Mouse (Mus musculus) MEL (cell line): Measurements from ENCODE around the gene Fam32a. TPM values are rescaled to one million over a fixed set of nuclear protein-coding genes. Genes with fewer than 3 reads are reported as not detected.

ENCODE experiments used
- DNase-seq: peaks from one replicate; pipeline ENCODE4 v3.0.0; 2011; ENCODE audit warnings: low read depth, low spot score
- H3K27ac ChIP-seq: 2 replicates; pipeline ENCODE4 v1.5.1; 2012; ENCODE audit warnings: low read depth, mild to moderate bottlenecking, control low read depth, low read length, moderate library complexity; ENCODE audit not compliant: control insufficient read depth
- H3K27me3 ChIP-seq, 2 experiments: fragments of 150-350 bp in 1 of 2; sonication (generic) in 1 of 2; 2 replicates each; pipeline ENCODE4 v1.6.1; 2012; ENCODE audit warnings: low read length in 2 of 2, mild to moderate bottlenecking in 2 of 2, improper control_type of control experiment in 1 of 2, moderate library complexity in 1 of 2; ENCODE audit not compliant: insufficient read depth in 2 of 2, control insufficient read depth in 1 of 2
- H3K36me3 ChIP-seq, 2 experiments: 2 replicates each; pipeline ENCODE4 v1.6.1; 2012 to 2014; ENCODE audit warnings: low read length in 2 of 2, improper control_type of control experiment in 1 of 2, inconsistent platforms in 1 of 2, mild to moderate bottlenecking in 1 of 2; ENCODE audit not compliant: insufficient read depth in 2 of 2, control insufficient read depth in 1 of 2
- H3K4me1 ChIP-seq, 2 experiments: fragments of 150-350 bp in 1 of 2; sonication (generic) in 1 of 2; 2 replicates each; pipeline ENCODE4 v1.6.1; 2012; ENCODE audit warnings: low read length in 2 of 2, improper control_type of control experiment in 1 of 2, mild to moderate bottlenecking in 1 of 2; ENCODE audit not compliant: insufficient read depth in 2 of 2, control insufficient read depth in 1 of 2
- H3K4me3 ChIP-seq, 2 experiments: fragments of 150-350 bp in 1 of 2; sonication (generic) in 1 of 2; 2 replicates each; pipeline ENCODE4 v1.5.1; 2012; ENCODE audit warnings: low read depth in 2 of 2, low read length in 2 of 2, mild to moderate bottlenecking in 2 of 2, moderate library complexity in 2 of 2, control low read depth in 1 of 2, improper control_type of control experiment in 1 of 2; ENCODE audit not compliant: control insufficient read depth in 1 of 2, insufficient read depth in 1 of 2
- H3K79me2 ChIP-seq: 2 replicates; pipeline ENCODE4 v1.6.1; 2012; ENCODE audit warnings: mild to moderate bottlenecking, low read length, moderate library complexity; ENCODE audit not compliant: control insufficient read depth, poor library complexity, insufficient read depth
- H3K9ac ChIP-seq: 2 replicates; pipeline ENCODE4 v1.6.1; 2012; ENCODE audit warnings: low read depth, mild to moderate bottlenecking, control low read depth, low read length, moderate library complexity; ENCODE audit not compliant: control insufficient read depth, poor library complexity, severe bottlenecking
- H3K9me3 ChIP-seq: fragments of 150-350 bp; sonication (generic); replicated peaks from 2 replicates; pipeline ENCODE4 v1.6.1; 2012; ENCODE audit warnings: mild to moderate bottlenecking, low read length, improper control_type of control experiment, moderate library complexity; ENCODE audit not compliant: insufficient read depth
- CTCF ChIP-seq, 3 experiments: IDR thresholded peaks in 2 of 3; conservative IDR thresholded peaks in 1 of 3; 2 replicates each; pipeline ENCODE4 v1.5.1; 2011 to 2012; ENCODE audit warnings: low read length in 3 of 3, low read depth in 2 of 3, mild to moderate bottlenecking in 2 of 3, improper control_type of control experiment in 1 of 3, inconsistent platforms in 1 of 3, mixed read lengths in 1 of 3, moderate library complexity in 1 of 3; ENCODE audit not compliant: control insufficient read depth in 1 of 3, insufficient read depth in 1 of 3, poor library complexity in 1 of 3, severe bottlenecking in 1 of 3
- ELF1 ChIP-seq: IDR thresholded peaks from 2 replicates; pipeline ENCODE4 v1.6.1; 2014; ENCODE audit warnings: low read depth, mild to moderate bottlenecking, inconsistent platforms, low read length, improper control_type of control experiment, moderate library complexity
- EP300 ChIP-seq, 2 experiments: IDR thresholded peaks; 2 replicates each; pipeline ENCODE4 v1.6.1; 2011; ENCODE audit warnings: improper control_type of control experiment in 2 of 2, low read length in 2 of 2, low read depth in 1 of 2, mild to moderate bottlenecking in 1 of 2
- ETS1 ChIP-seq: IDR thresholded peaks from 2 replicates; pipeline ENCODE4 v1.6.1; 2012; ENCODE audit warnings: low read depth, mild to moderate bottlenecking, inconsistent platforms, low read length, improper control_type of control experiment, moderate library complexity
- HCFC1 ChIP-seq: IDR thresholded peaks from 2 replicates; pipeline ENCODE4 v1.6.1; 2012; ENCODE audit warnings: low read depth, mild to moderate bottlenecking, inconsistent platforms, low read length, improper control_type of control experiment, moderate library complexity
- MAZ ChIP-seq: IDR thresholded peaks from 2 replicates; pipeline ENCODE4 v1.6.1; 2012; ENCODE audit warnings: low read depth, mild to moderate bottlenecking, inconsistent platforms, low read length, improper control_type of control experiment
- MYC ChIP-seq: IDR thresholded peaks from 2 replicates; pipeline ENCODE4 v1.6.1; 2011; ENCODE audit warnings: low read depth, mild to moderate bottlenecking, low read length, improper control_type of control experiment, moderate library complexity
- POLR2AphosphoS5 ChIP-seq: IDR thresholded peaks from 2 replicates; pipeline ENCODE4 v1.6.1; 2012; ENCODE audit warnings: low read depth, borderline replicate concordance, mild to moderate bottlenecking, inconsistent platforms, low read length, moderate library complexity, mixed read lengths
- RAD21 ChIP-seq: IDR thresholded peaks from 2 replicates; pipeline ENCODE4 v1.6.1; 2011; ENCODE audit warnings: mild to moderate bottlenecking, low read depth, low read length, improper control_type of control experiment
- RCOR1 ChIP-seq: IDR thresholded peaks from 2 replicates; pipeline ENCODE4 v1.6.1; 2012; ENCODE audit warnings: low read depth, mild to moderate bottlenecking, inconsistent platforms, low read length, improper control_type of control experiment
- SMC3 ChIP-seq: IDR thresholded peaks from 2 replicates; pipeline ENCODE4 v1.6.1; 2011; ENCODE audit warnings: low read depth, low read length, improper control_type of control experiment
- ZC3H11A ChIP-seq: IDR thresholded peaks from 2 replicates; pipeline ENCODE4 v1.6.1; 2012; ENCODE audit warnings: low read depth, mild to moderate bottlenecking, inconsistent platforms, low read length, improper control_type of control experiment
- ZKSCAN1 ChIP-seq: IDR thresholded peaks from 2 replicates; pipeline ENCODE4 v1.6.1; 2012; ENCODE audit warnings: low read depth, mild to moderate bottlenecking, inconsistent platforms, low read length, improper control_type of control experiment, moderate library complexity
- ZNF384 ChIP-seq: IDR thresholded peaks from 2 replicates; pipeline ENCODE4 v1.6.1; 2012; ENCODE audit warnings: low read depth, mild to moderate bottlenecking, inconsistent platforms, low read length, improper control_type of control experiment
- polyA plus RNA-seq, 2 experiments: library from polyadenylated mRNA; stranded (reverse) in 1 of 2; unstranded in 1 of 2; fragments of >175 nt in 1 of 2; fragments of >200 nt in 1 of 2; gene quantifications; 2 replicates each; pipeline versions ENCODE4 v1.2.1 to v1.2.4; 2012; ENCODE audit warnings: low replicate concordance in 2 of 2, low read depth in 1 of 2; ENCODE audit not compliant: insufficient read length in 2 of 2, insufficient read depth in 1 of 2, missing spikeins in 1 of 2
- total RNA-seq: library from RNA; depleted of rRNA; stranded (reverse); fragments of 300-350 nt; gene quantifications from 2 replicates; pipeline ENCODE4 v1.2.3, GENCODE M21; 2012

Fam32a gene
- total and polyA plus RNA-seq, 3 experiments, result 45.5 to 45.9 TPM; not detected in 1

GRCm38 (mm10) chr8:72215060-72215459 lies 4.5 kb upstream of the Fam32a start:
- peaks cover 0 to 11% of the 10 kb centered on the region in 2 experiments; a peak in 1 of 4 replicates for H3K4me1 ChIP-seq
- TF ChIP-seq SMC3 (peak; percentile 64), ZNF384 (no peak), POLR2AphosphoS5 (no peak), ZC3H11A (peak; percentile 58; the same call in 1 of the 2 replicates), RAD21 (peak; percentile 75), CTCF (IDR thresholded peaks at IDR 0.05 in 2 of 3, conservative IDR thresholded peaks at IDR 0.05 in 1 of 3; ENCODE audit: control insufficient read depth in 1 of 3, insufficient read depth in 1 of 3, low read depth in 2 of 3, low read length in 3 of 3, poor library complexity in 1 of 3, severe bottlenecking in 1 of 3) (peak; percentile 63 to 74 (median 70))
- H3K4me3 ChIP-seq, result no peak overlapping the region
- peaks cover 0 to 2% of the 10 kb centered on the region in 2 experiments; a peak in 1 of 4 replicates for H3K36me3 ChIP-seq
- H3K27ac ChIP-seq, result no peak overlapping the region
- no peak overlapping the region for H3K9ac ChIP-seq
- DNase-seq, result peak; percentile 49
- H3K79me2 ChIP-seq, result peaks cover 5% of the 10 kb centered on the region
- no peaks in the 10 kb centered on the region for H3K27me3 ChIP-seq
- no peaks in the 10 kb centered on the region for H3K9me3 ChIP-seq

GRCm38 (mm10) chr8:72215871-72216270 lies 3.7 kb upstream of the Fam32a start:
- Histone ChIP-seq H3K27me3 (no peaks in the 10 kb centered on the region), H3K4me3 (no peak overlapping the region), H3K27ac (no peak overlapping the region), H3K9me3 (no peaks in the 10 kb centered on the region), H3K9ac (no peak overlapping the region), H3K4me1 (peaks cover 0 to 16% of the 10 kb centered on the region in 2 experiments; a peak in 2 of 4 replicates), H3K79me2 (peaks cover 13% of the 10 kb centered on the region), H3K36me3 (peaks cover 0 to 7% of the 10 kb centered on the region in 2 experiments; a peak in 2 of 4 replicates)
- DNase-seq, result peak; percentile 74
- no peak for TF ChIP-seq MYC
- TF ChIP-seq ZKSCAN1, result no peak
- TF ChIP-seq HCFC1, result no peak
- peak; percentile 40; the same call in 1 of the 2 replicates for TF ChIP-seq ETS1
- TF ChIP-seq MAZ, result no peak
- TF ChIP-seq EP300 (IDR thresholded peaks at IDR 0.05; ENCODE audit: low read depth in 1 of 2, low read length in 2 of 2), result peak in 1 of 2 experiments; percentile 59; a peak in 1 of 4 replicates
- peak; percentile 45; the same call in 1 of the 2 replicates for TF ChIP-seq ELF1
- 0 out of 2 replicates have a peak, but pooled peaks have one; percentile 21 for TF ChIP-seq RCOR1
